Mouse (Mus musculus): Measurements from ENCODE around the gene Rab3il1.

Rab3il1 gene

GRCm38 (mm10) chr19:10053692-10054260 is 52.3 kb downstream of the Rab3il1 start:
- no peaks in the 10 kb centered on the region for H3K36me3 ChIP-seq (ENCODE audit: control insufficient read depth, insufficient read depth, low read length, poor library complexity, severe bottlenecking)
- H3K27me3 ChIP-seq (ENCODE audit: control insufficient read depth, insufficient read depth, low read length, poor library complexity, severe bottlenecking), result no peaks in the 10 kb centered on the region
- DNase-seq (ENCODE audit: low read depth, low spot score), result no peak

DNA sequence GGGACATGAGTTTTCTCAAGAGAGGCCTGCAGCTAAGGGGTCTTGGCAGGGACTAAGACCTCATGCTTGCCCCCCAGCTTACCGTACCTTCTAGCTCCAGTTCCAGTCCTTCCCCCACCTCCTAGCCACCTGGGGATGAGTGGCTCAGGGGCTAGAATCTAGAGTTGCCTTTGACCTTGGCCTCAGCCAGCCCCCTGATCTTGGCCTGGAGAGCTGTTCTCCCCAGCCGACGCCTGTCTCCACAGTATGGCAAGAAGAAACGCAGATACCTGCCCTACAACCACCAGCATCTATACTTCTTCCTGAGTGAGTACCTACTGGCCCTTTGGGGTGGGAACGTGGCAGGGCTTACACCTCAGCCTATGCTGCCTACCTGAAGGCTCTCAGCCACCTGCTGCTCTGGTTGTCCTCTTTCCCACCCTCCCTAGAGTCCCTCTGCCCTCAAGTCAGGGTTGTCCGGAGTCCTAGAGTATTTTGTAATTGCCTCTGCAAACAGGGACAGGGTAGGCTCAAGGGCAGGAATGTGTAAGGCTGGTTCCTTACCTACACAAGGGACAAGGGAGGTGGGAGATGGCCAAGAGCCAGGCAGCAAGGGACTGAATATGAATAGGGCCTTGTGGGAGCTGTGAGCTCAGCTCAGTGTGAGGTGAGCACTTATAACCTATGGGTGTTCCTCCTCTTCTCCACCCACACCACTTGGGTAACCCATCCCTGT is 53.0 kb downstream of the Rab3il1 start:
- Histone ChIP-seq H3K27me3 (ENCODE audit: control insufficient read depth, insufficient read depth, low read length, poor library complexity, severe bottlenecking) (no peaks in the 10 kb centered on the region), H3K36me3 (ENCODE audit: control insufficient read depth, insufficient read depth, low read length, poor library complexity, severe bottlenecking) (no peaks in the 10 kb centered on the region)
- DNase-seq (ENCODE audit: low read depth, low spot score), result no peak

DNA sequence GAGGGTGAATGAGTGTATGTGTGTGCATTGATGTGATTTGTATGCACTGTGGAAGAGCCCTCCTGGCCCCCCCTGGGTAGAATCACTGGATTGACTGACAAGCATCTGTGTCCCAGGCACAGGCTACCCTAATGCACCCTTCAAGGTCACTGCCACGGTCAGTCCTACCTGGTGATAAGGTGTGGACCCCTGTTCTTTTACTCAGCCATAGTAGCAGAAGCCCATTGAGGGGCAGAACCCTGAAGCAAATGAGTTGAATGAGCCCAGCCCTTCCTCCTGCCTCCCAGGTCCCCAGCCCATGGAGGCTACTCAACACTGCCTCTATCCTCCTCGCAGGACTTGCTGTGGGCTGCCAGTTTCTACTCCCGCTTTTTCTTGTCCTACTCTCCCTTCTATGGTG is 53.8 kb downstream of the Rab3il1 start:
- H3K36me3 ChIP-seq (ENCODE audit: control insufficient read depth, insufficient read depth, low read length, poor library complexity, severe bottlenecking), result no peaks in the 10 kb centered on the region
- no peak for DNase-seq (ENCODE audit: low read depth, low spot score)
- no peaks in the 10 kb centered on the region for H3K27me3 ChIP-seq (ENCODE audit: control insufficient read depth, insufficient read depth, low read length, poor library complexity, severe bottlenecking)

- Histone ChIP-seq H3K27me3 (ENCODE audit: control insufficient read depth, insufficient read depth, low read length, poor library complexity, severe bottlenecking) (no peaks in the 10 kb centered on the region), H3K36me3 (ENCODE audit: control insufficient read depth, insufficient read depth, low read length, poor library complexity, severe bottlenecking) (no peaks in the 10 kb centered on the region)
- no peak for DNase-seq (ENCODE audit: low read depth, low spot score)
Measured at GRCm38 (mm10) chr19:10055783-10056660, 54.6 kb downstream of the Rab3il1 start.

- no peaks in the 10 kb centered on the region for H3K36me3 ChIP-seq (ENCODE audit: control insufficient read depth, insufficient read depth, low read length, poor library complexity, severe bottlenecking)
- DNase-seq (ENCODE audit: low read depth, low spot score), result no peak
- H3K27me3 ChIP-seq (ENCODE audit: control insufficient read depth, insufficient read depth, low read length, poor library complexity, severe bottlenecking), result no peaks in the 10 kb centered on the region
Measured at GRCm38 (mm10) chr19:10056686-10057085, 55.2 kb downstream of the Rab3il1 start.

DNA sequence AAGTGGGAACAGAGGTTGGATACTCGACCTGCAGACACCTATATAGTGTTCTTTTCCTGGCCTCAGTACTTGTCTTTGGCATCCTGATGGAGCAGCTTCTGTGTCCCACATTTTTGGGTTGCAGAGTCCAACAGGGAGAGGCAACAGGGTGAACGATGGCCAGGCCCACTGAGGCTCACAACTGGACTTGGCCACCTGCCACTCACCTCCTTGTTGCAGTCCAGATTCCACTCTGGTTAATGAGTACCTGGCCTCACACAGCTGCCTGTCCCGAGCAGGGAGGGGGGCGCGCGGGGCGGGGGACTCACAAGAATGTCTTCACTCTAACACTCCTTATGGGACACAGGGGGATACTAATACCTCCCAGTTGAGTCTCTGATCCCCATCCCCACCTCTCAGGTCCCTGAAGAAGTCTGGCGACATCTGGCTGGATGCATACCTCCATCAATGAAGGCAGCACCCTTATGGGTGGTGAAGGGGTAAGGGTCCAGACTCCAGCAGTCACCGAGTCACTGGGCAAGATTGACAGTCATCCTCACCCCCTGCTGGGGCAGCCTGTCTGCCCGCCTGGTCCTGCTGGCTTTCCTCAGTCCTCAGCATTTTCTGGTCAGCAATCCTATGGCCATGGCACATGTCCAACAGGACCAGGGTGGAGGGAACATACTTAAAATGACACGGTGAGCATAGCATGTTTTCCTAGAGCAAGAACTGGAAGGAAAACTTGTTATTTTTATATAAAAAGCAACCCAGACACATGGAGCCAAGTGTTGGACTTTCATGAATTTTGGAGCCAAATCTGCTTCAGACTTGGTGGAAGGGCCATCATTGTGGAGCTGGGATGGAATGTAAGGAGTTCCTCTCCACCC is 56.2 kb downstream of the Rab3il1 start:
- H3K27me3 ChIP-seq (ENCODE audit: control insufficient read depth, insufficient read depth, low read length, poor library complexity, severe bottlenecking), result no peaks in the 10 kb centered on the region
- H3K36me3 ChIP-seq (ENCODE audit: control insufficient read depth, insufficient read depth, low read length, poor library complexity, severe bottlenecking), result no peaks in the 10 kb centered on the region
- no peak for DNase-seq (ENCODE audit: low read depth, low spot score)

DNA sequence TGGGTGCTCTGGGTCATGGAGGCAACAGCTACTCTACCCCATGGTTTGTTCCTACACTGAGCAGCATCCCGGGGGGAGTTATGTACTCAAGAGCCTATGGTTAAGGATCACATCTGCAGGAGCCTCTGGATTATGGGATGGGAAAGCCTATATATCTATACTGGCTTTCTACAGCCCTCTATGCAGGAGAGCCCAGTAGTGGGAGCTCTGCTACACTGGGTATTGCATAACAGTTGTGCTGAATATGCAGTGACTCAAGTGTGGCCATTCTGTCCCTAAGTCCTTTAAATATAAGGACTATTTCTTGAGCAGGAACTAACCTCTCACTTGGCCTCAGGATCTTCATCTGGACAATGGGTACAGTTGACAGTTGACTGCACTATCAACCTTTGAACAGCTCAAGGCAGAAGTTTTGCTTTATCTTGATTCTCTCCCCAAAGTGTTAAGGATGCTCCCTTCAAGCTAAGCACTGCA is 56.9 kb downstream of the Rab3il1 start:
- Histone ChIP-seq H3K36me3 (ENCODE audit: control insufficient read depth, insufficient read depth, low read length, poor library complexity, severe bottlenecking) (no peaks in the 10 kb centered on the region), H3K27me3 (ENCODE audit: control insufficient read depth, insufficient read depth, low read length, poor library complexity, severe bottlenecking) (no peaks in the 10 kb centered on the region)
- no peak for DNase-seq (ENCODE audit: low read depth, low spot score)

DNA sequence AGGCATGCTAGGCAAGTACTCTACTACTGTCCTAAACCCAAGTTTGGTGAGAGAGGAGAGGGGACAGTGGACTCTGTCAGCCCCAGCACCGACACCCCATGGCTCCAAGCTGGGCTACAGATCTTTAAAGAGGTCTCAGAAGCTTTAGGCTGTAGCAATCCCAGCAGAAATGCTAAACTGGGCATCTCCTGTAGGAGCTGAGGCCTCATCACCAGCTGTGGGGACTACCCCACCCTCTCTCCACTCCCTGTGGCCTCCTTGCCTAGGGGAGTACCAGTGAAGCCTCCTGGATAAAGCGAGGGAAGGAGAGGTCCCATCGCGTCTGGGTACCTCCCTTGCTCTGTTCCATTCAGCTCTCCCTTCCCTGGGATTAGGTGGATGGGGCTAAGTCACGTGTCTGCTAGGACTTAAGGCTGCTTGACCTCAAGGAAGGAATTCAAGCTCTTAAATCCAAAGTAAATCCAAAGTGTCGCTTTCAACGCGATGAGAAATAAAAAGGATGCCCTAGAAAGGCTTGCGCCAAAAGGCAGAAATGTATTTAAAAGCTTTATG is 57.5 kb downstream of the Rab3il1 start:
- no peak for DNase-seq (ENCODE audit: low read depth, low spot score)
- no peaks in the 10 kb centered on the region for H3K27me3 ChIP-seq (ENCODE audit: control insufficient read depth, insufficient read depth, low read length, poor library complexity, severe bottlenecking)
- no peaks in the 10 kb centered on the region for H3K36me3 ChIP-seq (ENCODE audit: control insufficient read depth, insufficient read depth, low read length, poor library complexity, severe bottlenecking)

GRCm38 (mm10) chr19:10059911-10060567 is 58.6 kb downstream of the Rab3il1 start:
- peak; percentile 49 for DNase-seq (ENCODE audit: low read depth, low spot score)
- H3K27me3 ChIP-seq (ENCODE audit: control insufficient read depth, insufficient read depth, low read length, poor library complexity, severe bottlenecking), result no peaks in the 10 kb centered on the region
- H3K36me3 ChIP-seq (ENCODE audit: control insufficient read depth, insufficient read depth, low read length, poor library complexity, severe bottlenecking), result no peaks in the 10 kb centered on the region

DNA sequence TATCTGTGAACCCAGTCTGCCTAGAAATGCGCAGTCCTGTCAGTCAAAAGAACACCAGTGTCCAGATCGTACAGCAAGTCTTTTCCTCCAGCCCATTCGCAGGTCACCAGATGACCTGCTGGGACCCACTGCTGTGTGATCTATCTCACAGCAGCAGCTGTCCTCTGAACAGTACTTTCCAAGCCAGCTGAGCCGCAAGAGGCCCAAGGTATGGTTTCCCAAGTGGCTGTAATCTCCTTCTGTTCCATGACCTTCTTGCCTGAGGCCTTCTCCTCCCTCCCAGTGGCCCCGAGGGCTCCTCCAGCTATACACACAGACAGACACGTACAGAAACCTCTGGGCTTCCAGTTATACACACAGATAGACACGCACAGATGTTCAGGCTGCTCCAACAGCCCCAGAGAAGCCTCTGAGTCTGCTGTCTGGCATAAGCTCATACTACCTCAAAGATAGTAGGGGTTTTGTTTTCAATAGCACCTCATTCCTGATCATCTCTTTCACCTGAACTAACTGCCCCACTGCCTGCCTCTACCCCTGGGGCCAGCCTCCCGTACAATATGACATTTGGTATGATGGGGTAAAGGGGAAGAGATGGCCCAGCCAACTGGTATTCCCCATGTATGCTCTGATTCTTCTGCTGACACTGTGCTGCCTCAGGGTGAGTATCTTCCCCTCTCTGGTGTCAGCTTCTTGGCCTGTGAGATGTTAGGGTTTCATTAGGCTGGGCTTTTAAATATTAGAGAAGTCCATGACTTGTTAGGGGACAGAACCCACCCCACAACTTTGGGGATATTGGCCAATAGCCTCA is 59.5 kb downstream of the Rab3il1 start:
- H3K36me3 ChIP-seq (ENCODE audit: control insufficient read depth, insufficient read depth, low read length, poor library complexity, severe bottlenecking), result no peaks in the 10 kb centered on the region
- no peak for DNase-seq (ENCODE audit: low read depth, low spot score)
- H3K27me3 ChIP-seq (ENCODE audit: control insufficient read depth, insufficient read depth, low read length, poor library complexity, severe bottlenecking), result no peaks in the 10 kb centered on the region

- Histone ChIP-seq H3K27me3 (ENCODE audit: control insufficient read depth, insufficient read depth, low read length, poor library complexity, severe bottlenecking) (no peaks in the 10 kb centered on the region), H3K36me3 (ENCODE audit: control insufficient read depth, insufficient read depth, low read length, poor library complexity, severe bottlenecking) (no peaks in the 10 kb centered on the region)
- no peak for DNase-seq (ENCODE audit: low read depth, low spot score)
Measured at GRCm38 (mm10) chr19:10061624-10062023, 60.2 kb downstream of the Rab3il1 start.

DNA sequence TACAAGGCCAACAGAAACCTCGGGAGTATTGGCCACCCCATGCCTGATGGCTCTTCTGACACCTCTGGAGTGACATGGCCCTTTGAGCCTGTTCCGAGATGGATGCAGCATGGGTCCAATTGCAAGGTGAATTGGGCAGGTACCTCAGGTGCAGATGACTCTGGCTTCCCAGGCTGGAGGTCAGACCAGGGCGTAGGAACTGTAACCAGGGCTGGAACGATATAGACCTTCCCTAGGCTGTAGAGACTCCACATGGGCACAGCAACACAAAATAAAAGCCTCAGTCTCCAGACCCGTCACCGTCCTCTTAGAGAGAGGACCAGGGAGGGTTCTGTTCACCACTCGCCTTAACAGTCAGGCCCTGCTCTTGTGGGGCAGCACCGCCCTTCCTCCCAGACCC is 60.8 kb downstream of the Rab3il1 start:
- H3K36me3 ChIP-seq (ENCODE audit: control insufficient read depth, insufficient read depth, low read length, poor library complexity, severe bottlenecking), result no peaks in the 10 kb centered on the region
- H3K27me3 ChIP-seq (ENCODE audit: control insufficient read depth, insufficient read depth, low read length, poor library complexity, severe bottlenecking), result no peaks in the 10 kb centered on the region
- no peak for DNase-seq (ENCODE audit: low read depth, low spot score)

- DNase-seq (ENCODE audit: low read depth, low spot score), result no peak
- Histone ChIP-seq H3K27me3 (ENCODE audit: control insufficient read depth, insufficient read depth, low read length, poor library complexity, severe bottlenecking) (no peaks in the 10 kb centered on the region), H3K36me3 (ENCODE audit: control insufficient read depth, insufficient read depth, low read length, poor library complexity, severe bottlenecking) (no peaks in the 10 kb centered on the region)
Measured at GRCm38 (mm10) chr19:10062862-10063261, 61.4 kb downstream of the Rab3il1 start.
